Mouse (Mus musculus): ENCODE data around the gene Adh4. TPM values are rescaled to one million over a fixed set of nuclear protein-coding genes. Genes with fewer than 3 reads are reported as not detected.

Adh4 gene
- not detected for polyA plus RNA-seq (2015; fragmentation: Illumina TruSeq; extraction: RNeasy Lipid Tissue Mini Kit (QIAGEN cat#74804); ENCODE audit: insufficient read depth, low read depth, low replicate concordance)

GRCm38 (mm10) chr3:138415121-138415690, at the start of gene Adh4:
Gene Adh4 (plus strand): TSS chr3:138415466.

GRCm38 (mm10) chr3:138442612-138443464, 27.6 kb downstream of the Adh4 start, which contains the start of gene Adh5:
Gene Adh5 (plus strand): TSS chr3:138443093.

Other genes starting within 250 kb of the Adh4 start
- not detected for gene 4930579F01Rik, start 221.6 kb upstream of the Adh4 start, polyA plus RNA-seq (2015; fragmentation: Illumina TruSeq; extraction: RNeasy Lipid Tissue Mini Kit (QIAGEN cat#74804); ENCODE audit: insufficient read depth, low read depth, low replicate concordance)
- gene Adh7, start 197.7 kb upstream of the Adh4 start, polyA plus RNA-seq (2015; fragmentation: Illumina TruSeq; extraction: RNeasy Lipid Tissue Mini Kit (QIAGEN cat#74804); ENCODE audit: insufficient read depth, low read depth, low replicate concordance) = not detected
- 22.1 TPM for gene Adh1, start 154.5 kb upstream of the Adh4 start, polyA plus RNA-seq (2015; fragmentation: Illumina TruSeq; extraction: RNeasy Lipid Tissue Mini Kit (QIAGEN cat#74804); ENCODE audit: insufficient read depth, low read depth, low replicate concordance)
- gene Adh6a, start 102.2 kb upstream of the Adh4 start, polyA plus RNA-seq (2015; fragmentation: Illumina TruSeq; extraction: RNeasy Lipid Tissue Mini Kit (QIAGEN cat#74804); ENCODE audit: insufficient read depth, low read depth, low replicate concordance) = not detected
- gene Adh6b, start 73.7 kb upstream of the Adh4 start, polyA plus RNA-seq (2015; fragmentation: Illumina TruSeq; extraction: RNeasy Lipid Tissue Mini Kit (QIAGEN cat#74804); ENCODE audit: insufficient read depth, low read depth, low replicate concordance) = not detected
- gene Adh5, start 27.6 kb downstream of the Adh4 start, polyA plus RNA-seq (2015; fragmentation: Illumina TruSeq; extraction: RNeasy Lipid Tissue Mini Kit (QIAGEN cat#74804); ENCODE audit: insufficient read depth, low read depth, low replicate concordance) = 20.6 TPM
- 10.6 TPM for gene Metap1, start 74.0 kb downstream of the Adh4 start, polyA plus RNA-seq (2015; fragmentation: Illumina TruSeq; extraction: RNeasy Lipid Tissue Mini Kit (QIAGEN cat#74804); ENCODE audit: insufficient read depth, low read depth, low replicate concordance)
- 16.6 TPM for gene Eif4e, start 110.7 kb downstream of the Adh4 start, polyA plus RNA-seq (2015; fragmentation: Illumina TruSeq; extraction: RNeasy Lipid Tissue Mini Kit (QIAGEN cat#74804); ENCODE audit: insufficient read depth, low read depth, low replicate concordance)

Measured in pancreas, adult 10 weeks (tissue).